Mouse (Mus musculus) midbrain, postnatal 0 days (tissue): ENCODE measurements around the gene Wnt3. TPM values are rescaled to one million over a fixed set of nuclear protein-coding genes. Genes with fewer than 3 reads are reported as not detected.
A peak's percentile ranks its signal among the peaks of the same experiment; 100 is the strongest.

Experiments
- ATAC-seq: fragments of 200-750 bp; cut with Nextera tagmentation; 2 replicates; pipeline ENCODE4 v1.8.0; 2017; ENCODE audit warnings: moderate number of reproducible peaks, mild to moderate bottlenecking, moderate TSS enrichment, moderate library complexity; ENCODE audit not compliant: low FRiP score
- DNase-seq: peaks from one replicate; pipeline ENCODE4 v3.0.0-alpha.2; 2015; ENCODE audit warnings: low spot score
- H3K27ac ChIP-seq: fragments of 300-500 bp; sonication (generic); 2 replicates; pipeline ENCODE4 v1.5.1; 2014; ENCODE audit warnings: low read depth, mild to moderate bottlenecking, low read length, mixed read lengths
- H3K27me3 ChIP-seq: fragments of 300-500 bp; sonication (generic); 2 replicates; pipeline ENCODE4 v1.6.1; 2014; ENCODE audit warnings: low read length, control low read depth, mixed read lengths; ENCODE audit not compliant: insufficient read depth
- H3K36me3 ChIP-seq: fragments of 300-500 bp; sonication (generic); 2 replicates; pipeline ENCODE4 v1.6.1; 2014; ENCODE audit warnings: low read length, control low read depth, mixed read lengths; ENCODE audit not compliant: insufficient read depth
- H3K4me1 ChIP-seq: fragments of 300-500 bp; sonication (generic); 2 replicates; pipeline ENCODE4 v1.6.1; 2014; ENCODE audit warnings: mild to moderate bottlenecking, control low read depth, antibody characterized with exemption, low read length, mixed read lengths; ENCODE audit not compliant: insufficient read depth
- H3K4me2 ChIP-seq: fragments of 300-500 bp; sonication (generic); 2 replicates; pipeline ENCODE4 v1.6.1; 2014; ENCODE audit warnings: low read depth, mild to moderate bottlenecking, low read length, mixed read lengths; ENCODE audit not compliant: poor library complexity, severe bottlenecking
- H3K4me3 ChIP-seq: fragments of 300-500 bp; sonication (generic); 2 replicates; pipeline ENCODE4 v1.5.1; 2014; ENCODE audit warnings: low read depth, mild to moderate bottlenecking, low read length, moderate library complexity
- H3K9ac ChIP-seq: fragments of 300-500 bp; sonication (generic); replicated peaks from 2 replicates; pipeline ENCODE4 v1.6.1; 2014; ENCODE audit warnings: mild to moderate bottlenecking, low read length, moderate library complexity, mixed read lengths; ENCODE audit not compliant: poor library complexity, severe bottlenecking
- H3K9me3 ChIP-seq: fragments of 300-500 bp; sonication (generic); 2 replicates; pipeline ENCODE4 v1.6.1; 2016; ENCODE audit warnings: low read length, control low read depth
- CTCF ChIP-seq: IDR thresholded peaks from 2 replicates; pipeline ENCODE4 v1.5.1; 2016; ENCODE audit warnings: antibody characterized with exemption, mild to moderate bottlenecking
- WGBS: fragments of 180-500 bp; shearing (Covaris S2); extraction: QIAGEN DNeasy Blood & Tissue Kit; methylation state at CpG from one replicate; pipeline ENCODE4 v1.1.7; 2014; 5-methylcytosine and 5-hydroxymethylcytosine counted together
- polyA plus RNA-seq: library from polyadenylated mRNA; unstranded; fragments of >200 nt; fragmentation: Nextera tagmentation; extraction: Ambion mirVana; gene quantifications from 2 replicates; pipeline ENCODE4 v1.2.1, GENCODE M21; 2015
- total RNA-seq: library from RNA; depleted of rRNA; stranded (reverse); fragments of >200 nt; gene quantifications from 2 replicates; pipeline ENCODE4 v1.2.3, GENCODE M21; 2014

The Wnt3 gene
- total and polyA plus RNA-seq, 2 experiments from 2014 or later, result 11.7 to 12.5 TPM

- H3K27me3 ChIP-seq, result no peaks in the 10 kb centered on the region
- no peak overlapping the region for H3K4me2 ChIP-seq
- no peak overlapping the region for H3K4me3 ChIP-seq
- no peak overlapping the region for H3K9ac ChIP-seq
- no peaks in the 10 kb centered on the region for H3K9me3 ChIP-seq
- no peak for TF ChIP-seq CTCF
- no peak for ATAC-seq
- DNase-seq, result no peak
- H3K36me3 ChIP-seq, result peaks cover 8% of the 10 kb centered on the region
- H3K27ac ChIP-seq, result no peak overlapping the region
- no peaks in the 10 kb centered on the region for H3K4me1 ChIP-seq
- WGBS, result 66% methylated on average over 3 of the region's 3 CpGs
Measured at GRCm38 (mm10) chr11:103831766-103832165, 57.8 kb downstream of the Wnt3 start.

- no peaks in the 10 kb centered on the region for H3K4me1 ChIP-seq
- H3K27me3 ChIP-seq, result no peaks in the 10 kb centered on the region
- ATAC-seq (no peak), DNase-seq (no peak)
- H3K4me3 ChIP-seq, result no peak overlapping the region
- no peak overlapping the region for H3K4me2 ChIP-seq
- no peak for TF ChIP-seq CTCF
- no peaks in the 10 kb centered on the region for H3K9me3 ChIP-seq
- 84% methylated on average over 4 of the region's 4 CpGs for WGBS
- peaks cover 6% of the 10 kb centered on the region for H3K36me3 ChIP-seq
- H3K27ac ChIP-seq, result no peak overlapping the region
- no peak overlapping the region for H3K9ac ChIP-seq
Measured at GRCm38 (mm10) chr11:103832331-103832730, 58.4 kb downstream of the Wnt3 start.

GRCm38 (mm10) chr11:103838955-103839354, 65.0 kb downstream of the Wnt3 start:
- DNase-seq (no peak), ATAC-seq (no peak)
- Histone ChIP-seq H3K4me2 (no peak overlapping the region), H3K4me3 (no peak overlapping the region), H3K36me3 (peaks cover 4% of the 10 kb centered on the region; the same call in 1 of the 2 replicates), H3K4me1 (peaks cover 5% of the 10 kb centered on the region; the same call in 1 of the 2 replicates), H3K9me3 (no peaks in the 10 kb centered on the region), H3K27me3 (no peaks in the 10 kb centered on the region), H3K9ac (no peak overlapping the region), H3K27ac (no peak overlapping the region)
- TF ChIP-seq CTCF, result no peak
- 78% methylated on average over 2 of the region's 2 CpGs for WGBS

GRCm38 (mm10) chr11:103840834-103841233, 66.9 kb downstream of the Wnt3 start:
- DNase-seq (peak; percentile 79), ATAC-seq (peak; percentile 63)
- Histone ChIP-seq H3K4me1 (peaks cover 5% of the 10 kb centered on the region; the same call in 1 of the 2 replicates), H3K4me3 (no peak overlapping the region), H3K27ac (peak overlapping the region; percentile 52), H3K27me3 (no peaks in the 10 kb centered on the region), H3K9ac (peak overlapping the region; percentile 20; the same call in 1 of the 2 replicates), H3K4me2 (peak overlapping the region; percentile 20; the same call in 1 of the 2 replicates), H3K9me3 (no peaks in the 10 kb centered on the region), H3K36me3 (peaks cover 4% of the 10 kb centered on the region; the same call in 1 of the 2 replicates)
- peak; percentile 16 for TF ChIP-seq CTCF
- 11% methylated on average over 11 of the region's 11 CpGs for WGBS

- no peak overlapping the region for H3K9ac ChIP-seq
- ATAC-seq (no peak), DNase-seq (no peak)
- H3K4me2 ChIP-seq, result no peak overlapping the region
- H3K36me3 ChIP-seq, result peaks cover 18% of the 10 kb centered on the region
- H3K27me3 ChIP-seq, result no peaks in the 10 kb centered on the region
- no peak overlapping the region for H3K4me3 ChIP-seq
- no peak overlapping the region for H3K27ac ChIP-seq
- TF ChIP-seq CTCF, result no peak
- H3K4me1 ChIP-seq, result peaks cover 2% of the 10 kb centered on the region
- 90% methylated on average over 11 of the region's 11 CpGs for WGBS
- no peaks in the 10 kb centered on the region for H3K9me3 ChIP-seq
Measured at GRCm38 (mm10) chr11:103848287-103848686, 74.3 kb downstream of the Wnt3 start.

- H3K4me3 ChIP-seq, result no peak overlapping the region
- H3K27ac ChIP-seq, result no peak overlapping the region
- 33% methylated on average over 16 of the region's 16 CpGs for WGBS
- no peak for DNase-seq
- no peak overlapping the region for H3K4me2 ChIP-seq
- peaks cover 16% of the 10 kb centered on the region for H3K36me3 ChIP-seq
- no peak overlapping the region for H3K9ac ChIP-seq
- H3K4me1 ChIP-seq, result peaks cover 11% of the 10 kb centered on the region
- no peaks in the 10 kb centered on the region for H3K27me3 ChIP-seq
- H3K9me3 ChIP-seq, result no peaks in the 10 kb centered on the region
- no peak for TF ChIP-seq CTCF
- no peak for ATAC-seq
Measured at GRCm38 (mm10) chr11:103852590-103853283, 78.8 kb downstream of the Wnt3 start.
